Mouse (Mus musculus): ENCODE measurements at regions not wholly inside any gene's neighbourhood (a gene's known extent, or its start where the extent isn't known, plus 50 kb on each side); places are given as distances from the start of the nearest gene placed in this dataset.
A peak's percentile ranks its signal among the peaks of the same experiment; 100 is the strongest.

DNA sequence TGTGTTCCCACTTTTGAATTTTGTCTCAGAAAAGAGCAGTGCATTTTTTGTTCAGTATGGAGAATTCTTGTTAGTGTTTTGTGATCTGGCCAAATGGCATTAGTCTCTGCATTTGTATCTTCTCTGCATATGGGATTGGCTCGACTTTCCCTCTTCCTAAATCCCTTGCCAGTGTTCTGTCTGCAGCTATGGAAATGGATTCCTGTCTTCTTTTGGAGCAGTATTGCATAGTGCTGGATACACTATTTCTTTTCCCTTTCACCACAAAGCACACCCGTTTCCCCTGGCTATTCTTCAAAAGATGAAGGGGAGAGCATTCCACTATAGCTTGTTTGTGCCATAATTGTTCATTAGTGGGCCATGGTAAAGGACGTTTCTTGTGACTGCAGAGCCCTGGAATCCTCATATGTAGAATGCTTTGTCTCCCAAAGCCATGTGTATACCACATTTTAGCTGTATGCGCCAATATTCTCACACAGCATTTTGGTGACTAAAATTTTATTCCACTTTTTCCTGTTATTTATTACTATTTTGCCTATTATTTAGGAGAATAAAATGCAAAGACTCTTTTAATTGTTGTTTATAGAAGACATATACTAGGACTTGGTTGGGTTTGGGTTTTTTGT lies 197.8 kb downstream of the Hs3st1 start:
- DNase-seq (ENCODE audit: inconsistent age in 2 of 2, low spot score in 1 of 2) = no peak

DNA sequence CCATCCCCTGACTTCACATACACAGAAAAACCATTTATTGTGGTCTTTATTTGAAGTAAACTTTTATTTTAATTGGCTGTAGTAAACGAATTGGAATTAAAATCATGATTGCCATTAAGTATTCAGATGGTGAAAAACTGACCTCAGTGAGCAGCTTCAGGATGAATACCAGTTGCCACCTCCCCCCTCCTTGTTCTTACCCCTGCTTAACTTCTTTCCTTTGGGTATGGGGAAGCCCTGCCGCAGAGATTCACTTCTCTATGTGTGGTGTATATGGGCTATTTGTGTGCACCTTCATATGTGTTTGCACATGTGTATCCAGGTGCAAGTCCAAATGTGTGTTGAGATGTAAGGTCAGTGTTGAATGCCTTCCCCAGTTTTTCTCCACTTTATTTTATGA lies 218.2 kb downstream of the Hs3st1 start:
- no peak for DNase-seq (ENCODE audit: inconsistent age in 2 of 2, low spot score in 1 of 2)

GRCm38 (mm10) chr5:39536351-39536750 lies 218.9 kb downstream of the Hs3st1 start:
- no peak for DNase-seq (ENCODE audit: inconsistent age in 2 of 2, low spot score in 1 of 2)

DNA sequence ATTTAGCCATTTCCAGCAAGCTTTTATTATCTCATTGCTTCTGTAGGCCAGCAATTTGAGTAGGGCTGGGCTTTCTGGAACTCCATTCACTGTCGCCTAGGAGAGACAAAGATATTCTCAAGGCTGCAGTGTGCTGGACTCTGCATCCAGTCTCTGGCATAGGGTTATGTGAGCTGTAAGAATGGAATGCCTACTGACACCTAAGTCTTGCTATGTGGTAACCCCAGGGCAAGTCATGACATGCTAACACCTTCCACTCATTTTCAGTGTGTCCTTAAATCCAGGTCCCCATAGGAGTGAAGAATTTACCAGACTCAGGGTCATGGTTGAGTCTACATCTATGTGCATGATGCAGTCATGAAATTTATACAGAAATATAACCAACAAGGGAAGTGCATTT lies 245.0 kb downstream of the Hs3st1 start:
- no peak for DNase-seq (ENCODE audit: inconsistent age in 2 of 2, low spot score in 1 of 2)

- no peak for DNase-seq (ENCODE audit: inconsistent age in 2 of 2, low spot score in 1 of 2)
Measured at GRCm38 (mm10) chr5:39482756-39483155, 272.5 kb downstream of the Hs3st1 start.

- DNase-seq (ENCODE audit: inconsistent age in 2 of 2, low spot score in 1 of 2) = no peak
Measured at GRCm38 (mm10) chr5:39458116-39458525, 297.2 kb downstream of the Hs3st1 start.

DNA sequence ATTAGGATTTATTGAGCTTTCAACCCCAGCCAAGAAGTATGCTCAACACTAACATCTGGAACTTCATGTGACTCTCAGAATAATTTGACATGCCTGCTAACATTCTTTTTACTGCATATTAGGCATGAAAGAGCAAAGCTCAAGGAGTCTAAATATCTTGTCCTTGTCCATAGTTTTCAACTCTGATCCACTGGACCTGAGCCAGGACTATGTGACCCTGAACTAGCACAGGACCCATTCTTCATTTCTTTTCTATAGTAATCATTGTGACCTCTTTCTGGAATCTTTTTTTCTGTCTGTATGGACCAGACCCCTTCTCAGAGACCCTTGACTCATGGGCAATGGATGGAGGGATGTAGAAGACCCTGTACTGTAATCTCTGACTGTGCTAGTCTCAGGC lies 301.6 kb downstream of the Hs3st1 start:
- peak; percentile 41 to 76 for DNase-seq (ENCODE audit: inconsistent age in 2 of 2, low spot score in 1 of 2)

DNA sequence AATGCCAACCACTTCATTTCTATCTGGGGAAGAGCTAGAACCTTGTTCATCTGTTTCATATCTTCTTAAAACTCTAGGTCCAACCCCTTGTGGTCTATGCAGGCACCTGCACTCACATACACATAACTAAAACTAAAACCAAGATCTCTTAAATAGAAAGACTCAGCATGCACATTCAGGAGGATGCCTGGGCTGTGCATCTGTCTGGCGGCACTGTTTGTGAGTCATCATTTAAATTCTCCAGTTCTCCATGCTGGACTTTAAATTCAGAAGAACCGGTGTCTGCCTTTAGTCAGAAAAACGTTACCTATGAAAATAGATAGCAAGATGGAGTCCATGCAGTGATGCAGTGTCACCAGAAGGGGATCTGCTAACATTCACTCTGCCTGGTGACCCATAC lies 314.5 kb downstream of the Hs3st1 start:
- DNase-seq (ENCODE audit: inconsistent age in 2 of 2, low spot score in 1 of 2) = no peak

GRCm38 (mm10) chr5:39437463-39438201 lies 317.6 kb downstream of the Hs3st1 start:
- DNase-seq (ENCODE audit: inconsistent age in 2 of 2, low spot score in 1 of 2) = peak; percentile 18 to 59

- DNase-seq (ENCODE audit: inconsistent age in 2 of 2, low spot score in 1 of 2) = no peak
Measured at GRCm38 (mm10) chr5:39426053-39426452, 329.2 kb downstream of the Hs3st1 start.

- no peak for DNase-seq (ENCODE audit: inconsistent age in 2 of 2, low spot score in 1 of 2)
Measured at GRCm38 (mm10) chr5:39423720-39424119, 331.6 kb downstream of the Hs3st1 start.

DNA sequence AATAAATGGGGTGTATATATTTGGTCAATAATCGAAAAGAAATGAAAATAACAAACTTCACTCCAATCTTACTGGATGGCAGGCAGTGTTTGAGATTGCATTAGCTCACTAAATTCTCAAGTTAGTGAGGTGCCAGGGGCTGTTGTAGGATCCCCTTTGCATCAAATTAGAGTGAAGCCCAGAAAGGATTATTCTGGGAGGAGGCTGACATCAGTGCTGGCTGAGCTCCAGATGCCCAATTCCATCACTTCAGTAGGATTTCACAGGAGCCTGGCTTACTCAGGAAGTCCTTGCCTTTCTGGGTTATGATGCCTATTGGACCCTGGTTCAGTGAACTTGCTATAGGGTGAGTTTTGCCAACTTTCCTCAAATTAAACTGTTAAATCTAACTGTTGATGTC lies 336.5 kb downstream of the Hs3st1 start:
- DNase-seq (ENCODE audit: inconsistent age in 2 of 2, low spot score in 1 of 2) = no peak

DNA sequence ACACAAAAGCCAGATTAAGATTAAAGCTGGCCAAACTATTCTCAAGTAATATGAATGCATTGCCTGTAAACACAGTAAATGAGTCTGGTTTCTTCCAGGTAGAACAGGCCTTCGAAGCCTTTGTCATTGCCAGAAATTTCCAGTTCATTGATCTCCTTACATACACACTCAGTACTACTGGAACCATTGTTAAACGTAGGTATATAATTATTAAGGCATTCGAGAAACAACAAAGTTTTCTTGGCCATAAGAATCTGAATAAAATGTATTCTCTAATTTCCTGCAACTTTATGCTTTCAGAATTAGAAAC lies 337.5 kb downstream of the Hs3st1 start:
- DNase-seq (ENCODE audit: inconsistent age in 2 of 2, low spot score in 1 of 2) = no peak

GRCm38 (mm10) chr5:39417121-39417844 lies 338.0 kb downstream of the Hs3st1 start:
- DNase-seq (ENCODE audit: inconsistent age in 2 of 2, low spot score in 1 of 2) = no peak

DNA sequence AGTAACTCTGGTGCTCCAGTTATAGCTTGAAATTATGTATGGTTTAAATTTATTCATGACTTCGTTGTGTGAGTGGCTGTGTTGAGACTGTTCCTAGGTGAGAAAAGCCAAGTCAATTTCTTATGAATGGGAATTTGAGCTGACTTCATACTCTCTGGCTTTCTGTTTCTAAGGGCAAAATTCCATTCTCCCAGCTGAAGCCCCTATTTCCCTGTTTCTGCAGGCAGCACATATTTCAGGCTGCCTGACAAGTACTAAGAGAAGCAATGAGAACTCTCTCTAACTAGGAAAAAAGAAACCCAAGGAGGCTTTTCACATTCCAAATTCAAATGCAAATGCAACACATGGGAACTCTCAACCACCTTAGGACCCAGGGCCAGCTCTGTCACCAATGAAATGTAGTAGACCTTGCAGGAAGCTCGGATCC lies 338.7 kb downstream of the Hs3st1 start:
- no peak for DNase-seq (ENCODE audit: inconsistent age in 2 of 2, low spot score in 1 of 2)

DNA sequence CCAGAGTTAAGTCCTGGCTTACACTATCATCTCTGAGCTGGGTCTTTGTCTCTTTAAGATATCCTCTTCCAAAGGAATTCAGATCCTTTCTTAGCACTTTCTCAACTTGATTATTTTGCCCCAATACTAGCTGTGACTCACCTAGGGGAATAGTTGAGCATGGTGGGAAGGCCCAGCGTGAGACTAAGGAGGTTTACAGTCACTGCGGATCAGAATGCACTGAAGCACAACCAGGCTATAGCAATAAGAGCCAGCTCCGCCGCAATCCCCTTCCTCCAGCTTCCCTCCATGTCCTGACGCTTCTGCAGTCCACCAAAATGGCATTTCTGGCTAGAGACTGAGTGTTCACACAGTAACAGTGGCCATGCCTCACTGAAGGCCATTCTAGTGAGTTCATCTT lies 342.5 kb downstream of the Hs3st1 start:
- no peak for DNase-seq (ENCODE audit: inconsistent age in 2 of 2, low spot score in 1 of 2)

DNA sequence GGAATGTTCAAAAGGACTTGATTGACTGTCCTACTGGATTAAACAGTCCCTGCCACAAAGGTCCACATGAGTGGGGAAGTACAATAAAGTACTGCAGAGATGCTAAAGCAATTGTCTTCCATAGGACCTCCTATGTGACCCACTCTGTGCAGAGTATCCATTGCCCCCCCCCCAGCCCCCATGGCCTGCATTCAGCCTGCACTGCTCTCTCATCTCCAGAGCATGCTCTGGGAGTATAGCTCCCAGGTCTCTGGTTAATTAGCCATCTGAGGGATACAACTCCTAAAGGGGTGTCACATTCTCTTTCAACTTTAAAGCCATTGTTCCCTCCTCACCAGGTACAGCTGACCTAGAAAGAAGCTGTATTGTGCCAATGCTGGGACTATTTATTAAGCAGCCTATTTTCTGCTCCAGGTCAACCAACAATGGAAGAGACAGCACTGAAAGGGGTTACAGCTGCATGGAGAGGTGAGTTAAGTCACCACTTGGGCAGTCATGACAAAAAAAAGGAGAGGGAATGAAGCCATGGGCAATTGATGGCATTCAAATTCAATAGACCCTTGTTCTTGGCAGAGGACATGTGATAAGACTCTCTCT lies 364.8 kb downstream of the Hs3st1 start:
- DNase-seq (ENCODE audit: inconsistent age in 2 of 2, low spot score in 1 of 2) = no peak

DNA sequence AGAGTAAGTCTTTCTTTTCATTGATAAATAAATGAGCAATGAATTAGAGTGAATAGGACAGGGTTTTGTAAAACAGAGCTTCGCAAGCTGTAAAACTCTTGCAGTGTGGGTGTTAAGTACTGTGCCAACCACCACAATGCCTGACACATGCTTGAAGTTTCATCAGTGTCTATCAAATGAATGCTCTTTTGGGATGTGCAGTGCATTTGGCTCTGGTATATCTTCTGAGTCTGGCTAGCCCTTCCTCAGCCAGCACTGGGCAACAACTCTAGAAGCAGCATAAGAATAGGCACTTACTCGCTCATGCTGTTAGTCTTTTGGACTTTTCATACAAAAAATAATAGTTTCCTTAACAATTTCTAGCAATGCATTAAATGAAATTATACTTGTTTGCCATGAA lies 370.9 kb downstream of the Hs3st1 start:
- no peak for DNase-seq (ENCODE audit: inconsistent age in 2 of 2, low spot score in 1 of 2)

DNA sequence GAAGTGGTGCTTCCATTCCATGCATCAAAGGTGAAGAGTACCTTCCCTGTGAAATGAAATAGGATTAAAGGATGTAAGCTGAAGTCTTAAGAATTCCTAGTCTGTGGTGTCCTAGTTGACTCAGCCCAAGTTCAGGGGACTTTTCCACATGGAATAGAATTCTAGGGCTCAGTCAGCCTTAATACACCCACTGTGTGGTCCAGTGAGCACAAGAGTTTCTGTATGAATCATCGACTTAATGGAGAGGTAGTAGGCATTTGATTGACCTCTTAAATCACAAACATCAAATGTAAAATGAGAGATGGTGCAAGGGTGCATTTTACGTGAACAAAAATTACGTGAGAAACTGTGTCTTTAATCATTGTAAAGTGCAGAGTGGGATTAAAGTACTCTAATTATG lies 381.1 kb downstream of the Hs3st1 start:
- DNase-seq (ENCODE audit: inconsistent age in 2 of 2, low spot score in 1 of 2) = no peak

DNA sequence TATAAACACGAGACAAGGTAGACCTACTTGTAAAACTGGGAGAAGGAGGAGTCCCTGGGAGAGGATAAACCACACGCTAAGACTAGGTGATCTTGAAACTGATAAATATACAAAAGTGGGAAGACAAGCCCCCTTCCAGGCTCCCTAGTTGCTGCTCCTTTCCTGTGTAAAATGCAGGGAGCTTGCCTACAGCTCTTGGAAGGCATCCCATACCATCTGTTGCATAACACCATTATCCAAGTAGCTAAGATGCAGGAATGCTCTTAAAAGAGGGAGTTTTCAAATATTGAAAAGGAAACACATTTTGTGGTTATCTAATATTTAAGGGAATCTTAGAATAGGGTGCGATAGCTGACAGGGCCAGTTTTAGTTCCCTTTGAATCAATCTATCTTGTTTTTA lies 406.6 kb downstream of the Hs3st1 start:
- DNase-seq (ENCODE audit: inconsistent age in 2 of 2, low spot score in 1 of 2) = no peak

GRCm38 (mm10) chr5:39347019-39347418 lies 408.3 kb downstream of the Hs3st1 start:
- no peak for DNase-seq (ENCODE audit: inconsistent age in 2 of 2, low spot score in 1 of 2)

- DNase-seq (ENCODE audit: inconsistent age in 2 of 2, low spot score in 1 of 2) = no peak
Measured at GRCm38 (mm10) chr5:39337917-39338316, 417.4 kb downstream of the Hs3st1 start.

Data from adrenal gland, adult (tissue).